Mouse (Mus musculus) fat pad, adult 2 months (tissue): ENCODE results near the gene Ppa1.

Experiments
- DNase-seq: peaks from one replicate; pipeline ENCODE4 v3.0.0-alpha.2; 2011; ENCODE audit warnings: low read depth, low spot score; ENCODE audit errors: extremely low read depth

Gene Ppa1

GRCm38 (mm10) chr10:61694870-61695670 lies 46.7 kb downstream of the Ppa1 start, which contains the start of gene Tysnd1:
TSS of gene Tysnd1 (plus strand) at chr10:61695514.
- DNase-seq = peak; percentile 75

GRCm38 (mm10) chr10:61695703-61696559 lies 47.6 kb downstream of the Ppa1 start:
- DNase-seq = no peak

GRCm38 (mm10) chr10:61696560-61696823 lies 48.1 kb downstream of the Ppa1 start:
- DNase-seq = no peak

GRCm38 (mm10) chr10:61697028-61697427 lies 48.7 kb downstream of the Ppa1 start:
- no peak for DNase-seq

GRCm38 (mm10) chr10:61704663-61705062 lies 56.3 kb downstream of the Ppa1 start:
- no peak for DNase-seq

GRCm38 (mm10) chr10:61706412-61707375 lies 58.3 kb downstream of the Ppa1 start:
- no peak for DNase-seq

- DNase-seq = no peak
Observed at GRCm38 (mm10) chr10:61713601-61714000, 65.2 kb downstream of the Ppa1 start.

GRCm38 (mm10) chr10:61714146-61714545 lies 65.8 kb downstream of the Ppa1 start:
- DNase-seq = no peak

GRCm38 (mm10) chr10:61714771-61715461 lies 66.6 kb downstream of the Ppa1 start, which contains the start of gene Aifm2:
TSS of gene Aifm2 (plus strand) at chr10:61715263.
- DNase-seq = no peak

GRCm38 (mm10) chr10:61715462-61715837 lies 67.1 kb downstream of the Ppa1 start:
- no peak for DNase-seq

GRCm38 (mm10) chr10:61715996-61716864 lies 67.9 kb downstream of the Ppa1 start:
- no peak for DNase-seq

- DNase-seq = peak; percentile 92
Observed at GRCm38 (mm10) chr10:61717406-61718296, 69.3 kb downstream of the Ppa1 start.

GRCm38 (mm10) chr10:61720331-61720730 lies 72.0 kb downstream of the Ppa1 start:
- no peak for DNase-seq

- DNase-seq = no peak
Observed at GRCm38 (mm10) chr10:61722215-61722614, 73.9 kb downstream of the Ppa1 start.

GRCm38 (mm10) chr10:61723271-61723670 lies 74.9 kb downstream of the Ppa1 start:
- DNase-seq = no peak
